Mouse (Mus musculus): Measurements from ENCODE around the gene Ip6k3. TPM values are rescaled to one million over a fixed set of nuclear protein-coding genes. Genes with fewer than 3 reads are reported as not detected.

The Ip6k3 gene
- polyA plus RNA-seq (2017; shearing (Covaris generic)): not detected

GRCm38 (mm10) chr17:27167545-27167944, at the start of gene Ip6k3:
Gene Ip6k3 (minus strand): TSS chr17:27167795.

DNA sequence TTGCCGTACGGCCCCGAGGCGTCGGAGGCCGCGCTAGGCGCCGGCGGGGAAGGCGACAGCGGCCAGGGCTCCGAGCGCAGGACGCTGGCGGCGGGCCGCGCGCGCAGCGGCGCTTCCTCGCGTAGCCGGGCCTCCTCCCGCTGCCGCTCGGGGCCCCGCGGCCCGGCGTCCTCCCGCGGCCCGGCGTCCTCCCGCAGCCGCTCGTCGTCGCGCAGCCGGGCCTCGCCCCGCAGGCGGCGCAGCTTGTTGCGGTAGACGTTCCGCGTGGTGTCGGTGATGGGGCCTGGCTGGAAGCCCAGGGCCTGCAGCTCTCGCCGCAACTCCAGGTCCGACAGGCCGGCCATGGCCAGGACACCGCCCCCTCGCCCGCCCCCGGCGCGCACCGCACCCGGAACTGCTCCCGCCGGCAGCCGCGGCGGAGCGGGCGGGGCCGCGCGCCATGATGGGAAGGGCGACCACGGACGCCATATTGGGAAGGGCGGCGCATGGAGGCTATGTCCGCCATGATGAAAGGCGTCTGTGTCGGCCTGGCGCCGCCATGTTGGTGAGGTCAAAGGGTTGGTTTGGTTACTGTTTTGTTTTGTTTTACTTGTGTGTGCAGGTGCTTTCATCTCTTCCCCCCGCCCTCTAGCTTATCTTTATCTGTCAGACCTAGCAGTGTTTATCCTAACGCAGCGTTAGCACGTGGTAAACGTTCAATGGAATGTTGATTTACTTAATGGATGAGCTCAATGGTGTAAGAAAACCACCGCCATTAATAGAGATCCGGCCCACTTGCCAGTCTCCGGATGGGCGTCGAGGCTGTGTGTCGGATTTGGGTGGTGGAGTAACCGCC, 36.7 kb upstream of the Ip6k3 start, which contains the start of gene Lemd2:
Lemd2 (minus strand) TSS at position 395 of the 835 bp plus-strand sequence.

DNA sequence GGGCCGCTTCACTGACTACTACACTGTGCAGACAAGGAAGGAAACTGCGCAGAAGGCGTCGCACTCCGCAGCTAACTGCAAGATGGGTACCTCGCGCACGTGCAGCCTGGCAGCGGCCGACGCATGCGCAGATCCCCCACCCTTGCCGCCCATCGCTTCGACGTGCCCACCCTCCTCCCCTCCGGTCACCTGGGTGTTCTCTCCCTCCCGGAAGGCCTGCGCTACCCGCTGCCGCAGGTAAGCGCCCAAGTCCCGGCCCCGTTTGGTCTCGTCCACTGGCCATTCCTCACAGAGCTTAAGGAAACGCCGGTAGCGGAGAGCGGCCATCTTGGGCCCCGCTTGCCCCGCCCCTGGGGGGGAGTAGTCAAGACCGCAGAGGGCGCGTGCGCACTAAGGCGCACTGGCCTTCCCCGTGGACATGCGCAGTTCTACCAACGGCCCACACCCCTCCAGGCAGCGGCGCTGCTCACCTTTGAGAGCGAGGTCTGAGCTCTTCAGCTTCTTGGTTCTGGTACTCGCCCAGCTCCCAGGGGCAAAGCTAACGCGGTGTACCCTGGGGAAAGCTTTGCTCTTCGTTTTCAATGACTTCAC, 33.9 kb downstream of the Ip6k3 start, which contains the start of gene Uqcc2:
Uqcc2 (minus strand) TSS at position 366 of the 591 bp plus-strand sequence.

Other genes starting within 250 kb of the Ip6k3 start
- gene Phf1, start 234.7 kb downstream of the Ip6k3 start, polyA plus RNA-seq (2017; shearing (Covaris generic)): 148 TPM
- gene Cuta, start 228.2 kb downstream of the Ip6k3 start, polyA plus RNA-seq (2017; shearing (Covaris generic)): 92.7 TPM
- not detected for gene Syngap1, start 226.5 kb downstream of the Ip6k3 start, polyA plus RNA-seq (2017; shearing (Covaris generic))
- 19.5 TPM for gene Zbtb9, start 194.6 kb downstream of the Ip6k3 start, polyA plus RNA-seq (2017; shearing (Covaris generic))
- 0.64 TPM for gene Bak1, start 138.8 kb downstream of the Ip6k3 start, polyA plus RNA-seq (2017; shearing (Covaris generic))
- 26.1 TPM for gene Itpr3, start 110.5 kb downstream of the Ip6k3 start, polyA plus RNA-seq (2017; shearing (Covaris generic))
- 64.4 TPM for gene Uqcc2, start 33.9 kb downstream of the Ip6k3 start, polyA plus RNA-seq (2017; shearing (Covaris generic))
- 62.4 TPM for gene Lemd2, start 36.7 kb upstream of the Ip6k3 start, polyA plus RNA-seq (2017; shearing (Covaris generic))